Mouse (Mus musculus): Measurements from ENCODE around the gene Mapk1ip1.

Mapk1ip1 gene

DNA sequence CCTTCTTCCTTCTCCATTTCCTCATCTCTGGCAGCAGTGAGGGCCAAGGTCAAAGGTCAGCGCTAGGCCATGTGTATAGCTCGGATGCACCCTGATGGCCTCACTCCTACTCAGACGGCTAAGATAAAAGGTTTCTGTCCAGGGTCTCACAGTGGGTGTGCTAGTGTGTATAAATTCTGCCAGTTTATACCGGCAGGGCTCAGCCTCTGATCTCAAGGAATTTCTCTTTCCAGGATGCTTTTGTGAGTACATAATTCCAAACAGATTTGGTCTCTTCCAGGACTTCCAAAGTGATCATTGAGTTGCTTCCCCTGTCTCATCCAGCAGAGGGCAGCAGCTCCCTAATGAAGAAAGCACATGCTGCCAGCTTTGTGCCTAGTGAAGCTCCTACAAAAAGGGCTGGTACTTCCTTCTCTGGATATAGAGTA, 5.5 kb downstream of the Mapk1ip1 start:
- peak; percentile 60 for DNase-seq (ENCODE audit: low read depth, low spot score)

DNA sequence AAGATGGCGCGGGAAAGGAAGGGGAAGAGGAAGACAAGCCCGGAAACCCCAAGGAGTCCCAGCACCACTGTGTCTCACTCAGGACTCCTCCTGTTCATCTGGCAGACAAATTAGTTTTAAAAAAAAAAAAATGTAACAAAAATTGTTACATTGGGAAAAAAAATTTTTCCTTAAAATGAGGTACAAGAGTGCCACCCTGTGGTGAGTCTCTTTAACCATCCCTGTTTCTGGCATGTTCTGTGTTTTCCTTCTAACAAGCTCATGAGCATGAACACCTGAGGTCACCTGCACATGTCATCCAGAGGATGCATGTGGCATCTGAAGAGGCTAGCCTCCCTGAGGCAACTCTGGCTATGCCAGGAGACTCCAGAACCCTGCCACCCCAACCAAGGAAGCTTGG, 11.0 kb downstream of the Mapk1ip1 start:
- no peak for DNase-seq (ENCODE audit: low read depth, low spot score)

GRCm38 (mm10) chr7:138827812-138828211, 18.3 kb downstream of the Mapk1ip1 start:
- no peak for DNase-seq (ENCODE audit: low read depth, low spot score)

- no peak for DNase-seq (ENCODE audit: low read depth, low spot score)
These were observed 20.9 kb downstream of the Mapk1ip1 start for GRCm38 (mm10) chr7:138824995-138825756.

DNA sequence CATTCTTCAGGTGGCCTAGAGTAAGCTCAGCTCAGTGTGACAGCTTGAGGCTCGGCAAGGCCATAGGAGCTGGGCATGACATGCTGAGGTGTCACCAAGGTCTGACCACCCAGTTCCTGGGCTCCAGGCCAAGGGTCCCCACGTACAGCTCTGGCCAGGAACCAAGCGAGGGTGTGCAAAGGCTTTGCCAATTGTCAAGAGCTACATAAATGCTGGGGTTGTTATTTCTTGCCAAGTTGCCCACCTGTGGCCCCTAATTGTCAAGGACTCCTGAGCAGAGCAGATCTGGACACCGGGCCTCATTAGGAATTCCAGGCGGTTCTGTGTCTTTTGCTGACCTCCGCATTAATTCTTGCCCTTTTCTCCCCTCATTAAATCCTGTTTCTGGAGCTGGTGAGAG, 21.6 kb downstream of the Mapk1ip1 start:
- no peak for DNase-seq (ENCODE audit: low read depth, low spot score)

GRCm38 (mm10) chr7:138818314-138818713, 27.8 kb downstream of the Mapk1ip1 start:
- DNase-seq (ENCODE audit: low read depth, low spot score): no peak

DNA sequence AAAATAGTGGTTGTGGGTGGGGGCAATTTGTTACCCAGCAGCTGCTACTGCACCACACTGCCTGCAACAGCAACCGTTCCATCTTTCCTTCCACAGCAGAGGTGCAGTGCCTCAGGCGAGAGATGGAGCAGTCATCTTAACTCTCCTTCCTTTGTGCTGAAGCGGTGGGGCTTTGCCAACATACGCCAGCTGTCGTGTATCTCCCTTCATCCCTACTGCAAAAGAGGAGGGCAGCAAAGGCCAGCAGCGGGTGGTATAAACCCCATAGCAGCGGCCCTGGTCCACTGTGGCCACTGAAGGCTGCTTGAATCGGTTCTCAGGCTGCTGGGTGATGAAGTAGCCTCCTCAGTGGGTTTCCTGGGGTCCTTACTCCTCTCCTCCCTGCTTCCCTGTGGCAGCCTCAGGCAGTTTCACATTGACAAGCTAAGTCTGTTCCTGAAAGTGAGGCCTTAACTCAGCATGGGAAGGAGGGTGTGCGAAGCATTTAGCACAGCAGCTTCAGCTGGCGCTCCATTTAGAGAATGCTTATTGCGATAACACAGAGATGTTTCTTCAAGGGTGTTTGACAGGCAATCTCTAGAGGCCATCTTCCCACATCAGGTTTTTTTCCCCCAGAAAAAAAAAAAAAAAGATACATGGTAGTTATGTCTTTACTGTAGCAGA, 32.7 kb downstream of the Mapk1ip1 start:
- no peak for DNase-seq (ENCODE audit: low read depth, low spot score)

DNA sequence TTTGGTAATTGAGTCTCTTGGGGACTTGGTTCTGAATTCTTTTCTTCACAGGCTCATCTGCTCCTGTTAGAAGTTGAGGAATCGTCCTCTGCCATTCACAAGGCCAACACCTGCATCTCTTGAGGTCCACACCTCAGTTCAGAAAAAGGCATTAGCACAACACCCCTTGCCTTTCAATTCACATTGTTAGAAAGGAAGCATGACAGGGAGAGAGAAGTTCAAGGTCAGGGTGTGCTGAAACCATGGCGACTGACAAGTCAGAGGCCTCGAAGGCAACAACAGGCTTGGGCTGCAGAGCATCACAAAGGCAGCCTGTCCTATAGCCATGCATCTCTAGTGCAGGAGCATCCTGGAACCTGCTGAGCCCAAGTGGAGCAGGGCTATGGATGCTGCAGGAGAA, 38.9 kb downstream of the Mapk1ip1 start:
- no peak for DNase-seq (ENCODE audit: low read depth, low spot score)

GRCm38 (mm10) chr7:138803386-138803785, 42.7 kb downstream of the Mapk1ip1 start:
- no peak for DNase-seq (ENCODE audit: low read depth, low spot score)

- peak; percentile 73 for DNase-seq (ENCODE audit: low read depth, low spot score)
These were observed 58.0 kb downstream of the Mapk1ip1 start for GRCm38 (mm10) chr7:138788109-138788508.
